Comparison of ENCODE assay signal across 21 mouse cellular contexts in the genomic region with DNA sequence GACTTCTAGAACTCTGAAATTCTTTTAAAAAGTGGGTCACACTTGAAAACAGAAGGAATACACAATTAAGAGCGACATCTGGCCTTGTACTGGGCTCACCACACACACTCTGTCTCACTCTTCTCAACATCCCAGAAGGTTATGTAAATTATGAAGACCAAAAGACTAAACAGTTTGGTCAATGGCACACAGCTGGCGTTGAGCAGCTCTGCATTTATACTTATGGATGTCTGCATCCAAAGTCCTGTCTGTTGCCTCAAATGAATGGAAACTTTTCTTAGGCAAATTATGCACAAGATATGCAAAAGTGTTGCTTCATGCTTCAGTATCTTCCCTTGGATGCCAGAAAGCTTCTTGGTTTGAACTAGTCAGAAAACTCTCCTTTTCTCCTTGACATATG.
"Had no signal": no experiment of that assay in that cellular context is flagged by ENCODE, and none has a peak within 500 bp of the region (broad histone marks: within the 10 kb centered on the region; RNA-seq: fewer than 3 reads in every experiment).

No protein-coding gene starts in this region.

- H3K9me3 ChIP-seq: kidney, embryonic 15.5 days; liver, embryonic 13.5 days; megakaryocyte, embryonic 14.5 days; midbrain, embryonic 10.5 days; midbrain, embryonic 13.5 days; neural tube, embryonic 13.5 days had no signal

- H3K9ac ChIP-seq: kidney, embryonic 15.5 days; liver, embryonic 13.5 days; midbrain, embryonic 13.5 days; neural tube, embryonic 13.5 days had no signal

- H3K27ac ChIP-seq: kidney, embryonic 15.5 days; liver, embryonic 13.5 days; midbrain, embryonic 10.5 days; midbrain, embryonic 13.5 days; neural tube, embryonic 13.5 days had no signal

- H3K4me3 ChIP-seq: kidney, embryonic 15.5 days; left cerebral cortex, adult 2 months; liver, embryonic 13.5 days; megakaryocyte, embryonic 14.5 days; midbrain, embryonic 10.5 days; midbrain, embryonic 13.5 days; myocyte; neural tube, embryonic 13.5 days had no signal

- ATAC-seq: inflammation-experienced regulatory T-cells, adult 6 months; midbrain, embryonic 13.5 days; midbrain, embryonic 16.5 days had no signal

- H3K4me1 ChIP-seq: kidney, embryonic 15.5 days; liver, embryonic 13.5 days; midbrain, embryonic 10.5 days; midbrain, embryonic 13.5 days; neural tube, embryonic 13.5 days had no signal

- H3K27me3 ChIP-seq: kidney, embryonic 15.5 days; liver, embryonic 13.5 days; megakaryocyte, embryonic 14.5 days; midbrain, embryonic 13.5 days; neural tube, embryonic 13.5 days had no signal

- DNase-seq: kidney, adult 11 months; kidney, adult 8-10 months; kidney, postnatal 10 days; kidney, postnatal 36 days; layer of hippocampus, postnatal 36 days; liver, embryonic 13.5 days; lung, adult 2 months; retina, postnatal 1 day; right cerebral cortex, postnatal 25 days; spleen, adult 18-20 months; thymus, adult 2 months; thymus, postnatal 14 days had no signal

- H3K4me2 ChIP-seq: kidney, embryonic 15.5 days; liver, embryonic 13.5 days; midbrain, embryonic 13.5 days; neural tube, embryonic 13.5 days had no signal

- H3K36me3 ChIP-seq: kidney, embryonic 15.5 days; liver, embryonic 13.5 days; midbrain, embryonic 10.5 days; midbrain, embryonic 13.5 days; neural tube, embryonic 13.5 days had no signal
